Mouse (Mus musculus) ES-Bruce4 (cell line): Measurements from ENCODE around the gene Alox5.
"Not testable (repeated sequence)": the region's sequence is repeated elsewhere in the genome, so short reads cannot be mapped to it uniquely, and the experiment has no call there.

Experiments used
- CTCF ChIP-seq: IDR thresholded peaks from one replicate; pipeline ENCODE4 v1.8.1; 2011; ENCODE audit warnings: low read depth, low read length
- EP300 ChIP-seq: IDR thresholded peaks from 2 replicates; pipeline ENCODE4 v1.6.1; 2011; ENCODE audit warnings: low read depth, low read length; ENCODE audit not compliant: insufficient read depth
- POLR2A ChIP-seq: IDR thresholded peaks from one replicate; pipeline ENCODE4 v1.8.1; 2011; ENCODE audit warnings: low read length; ENCODE audit not compliant: insufficient read depth

GRCm38 (mm10) chr6:116506302-116507003, 45.5 kb upstream of the Alox5 start, which contains the start of gene Olfr212:
- not testable (repeated sequence) for TF ChIP-seq CTCF, POLR2A, EP300
